Mouse (Mus musculus) C2C12 (cell line): Measurements from ENCODE around the gene Cass4. TPM values are rescaled to one million over a fixed set of nuclear protein-coding genes. Genes with fewer than 3 reads are reported as not detected.

Experiments
- H3K27me3 ChIP-seq: one replicate; pipeline ENCODE4 v1.6.1; 2011; ENCODE audit not compliant: control insufficient read depth, insufficient read depth, insufficient read length
- H3K36me3 ChIP-seq: one replicate; pipeline ENCODE4 v1.6.1; 2011; ENCODE audit not compliant: control insufficient read depth, insufficient read depth
- H3K4me3 ChIP-seq: one replicate; pipeline ENCODE4 v1.5.1; 2011; ENCODE audit warnings: mild to moderate bottlenecking, control low read depth; ENCODE audit not compliant: poor library complexity, insufficient read depth, severe bottlenecking
- H3K79me2 ChIP-seq: one replicate; pipeline ENCODE4 v1.6.1; 2011; ENCODE audit not compliant: control insufficient read depth, insufficient read depth
- H3K79me3 ChIP-seq: one replicate; pipeline ENCODE4 v1.6.1; 2011; ENCODE audit warnings: low read depth, control low read depth
- H3ac ChIP-seq: one replicate; pipeline ENCODE3; 2011; ENCODE audit warnings: low read depth; ENCODE audit not compliant: control insufficient read depth, insufficient read length
- CEBPB ChIP-seq: IDR thresholded peaks from one replicate; pipeline ENCODE4 v1.6.1; 2011; ENCODE audit warnings: low read depth, mild to moderate bottlenecking, control low read depth, moderate library complexity
- CTCF ChIP-seq: IDR thresholded peaks from one replicate; pipeline ENCODE4 v1.5.1; 2011; ENCODE audit not compliant: control insufficient read depth, insufficient read depth, insufficient read length
- FOSL1 ChIP-seq: IDR thresholded peaks from one replicate; pipeline ENCODE4 v1.8.0; 2011; ENCODE audit warnings: mild to moderate bottlenecking, low read length; ENCODE audit not compliant: poor library complexity, insufficient read depth, severe bottlenecking
- MAX ChIP-seq: IDR thresholded peaks from one replicate; pipeline ENCODE4 v1.6.1; 2011; ENCODE audit warnings: mild to moderate bottlenecking, control low read depth
- MYOD1 ChIP-seq: IDR thresholded peaks from one replicate; pipeline ENCODE4 v1.6.1; 2011; ENCODE audit warnings: low read depth; ENCODE audit not compliant: control insufficient read depth, insufficient read length
- MYOG ChIP-seq: IDR thresholded peaks from one replicate; pipeline ENCODE4 v1.6.1; 2011; ENCODE audit not compliant: control insufficient read depth, insufficient read length; ENCODE audit errors: extremely low read depth
- USF1 ChIP-seq: IDR thresholded peaks from one replicate; pipeline ENCODE4 v1.6.1; 2011; ENCODE audit warnings: low read depth, mild to moderate bottlenecking, control low read depth, moderate library complexity
- polyA plus RNA-seq: library from polyadenylated mRNA; unstranded; fragments of >200 nt; fragmentation: generic; extraction: Trizol; gene quantifications from one replicate; pipeline ENCODE4 v1.2.1, GENCODE M21; 2012; ENCODE audit warnings: missing spikeins

Cass4 gene
- polyA plus RNA-seq, 1 experiment: 0.02 TPM

GRCm38 (mm10) chr2:172413273-172413672 is 19.7 kb downstream of the Cass4 start:
- H3K4me3 ChIP-seq: no peak overlapping the region
- TF ChIP-seq MAX: no peak
- no peak for TF ChIP-seq CTCF
- TF ChIP-seq USF1: no peak
- no peak for TF ChIP-seq MYOG
- TF ChIP-seq CEBPB: no peak
- TF ChIP-seq MYOD1: no peak
- no peak for TF ChIP-seq FOSL1

GRCm38 (mm10) chr2:172413894-172414293 is 20.3 kb downstream of the Cass4 start:
- no peaks in the 10 kb centered on the region for H3K36me3 ChIP-seq
- no peaks in the 10 kb centered on the region for H3K79me3 ChIP-seq
- H3K79me2 ChIP-seq: no peaks in the 10 kb centered on the region
- H3ac ChIP-seq: no peak overlapping the region
- no peaks in the 10 kb centered on the region for H3K27me3 ChIP-seq
- no peak overlapping the region for H3K4me3 ChIP-seq
- TF ChIP-seq FOSL1: no peak
- no peak for TF ChIP-seq USF1
- TF ChIP-seq MYOG: no peak
- no peak for TF ChIP-seq MAX
- TF ChIP-seq CTCF: no peak
- no peak for TF ChIP-seq MYOD1
- TF ChIP-seq CEBPB: no peak

More at GRCm38 (mm10) chr2:172413273-172413672, 19.7 kb downstream of the Cass4 start:
- Histone ChIP-seq H3K36me3 (no peaks in the 10 kb centered on the region), H3K79me2 (no peaks in the 10 kb centered on the region), H3ac (no peak overlapping the region), H3K27me3 (no peaks in the 10 kb centered on the region), H3K79me3 (no peaks in the 10 kb centered on the region)

- Histone ChIP-seq H3K79me3 (no peaks in the 10 kb centered on the region), H3K27me3 (no peaks in the 10 kb centered on the region), H3K36me3 (no peaks in the 10 kb centered on the region), H3K4me3 (no peak overlapping the region), H3ac (no peak overlapping the region), H3K79me2 (no peaks in the 10 kb centered on the region)
- no peak for TF ChIP-seq USF1
- no peak for TF ChIP-seq MYOD1
- no peak for TF ChIP-seq MAX
- TF ChIP-seq FOSL1: no peak
- TF ChIP-seq MYOG: no peak
- TF ChIP-seq CEBPB: no peak
- TF ChIP-seq CTCF: no peak
These were observed 22.6 kb downstream of the Cass4 start for GRCm38 (mm10) chr2:172416218-172416617.

GRCm38 (mm10) chr2:172416876-172417275 is 23.3 kb downstream of the Cass4 start:
- H3K79me3 ChIP-seq: no peaks in the 10 kb centered on the region
- TF ChIP-seq CTCF (no peak), MAX (no peak), USF1 (no peak), MYOG (no peak), CEBPB (no peak), MYOD1 (no peak), FOSL1 (no peak)
- no peak overlapping the region for H3K4me3 ChIP-seq
- H3ac ChIP-seq: no peak overlapping the region
- H3K27me3 ChIP-seq: no peaks in the 10 kb centered on the region
- H3K79me2 ChIP-seq: no peaks in the 10 kb centered on the region
- no peaks in the 10 kb centered on the region for H3K36me3 ChIP-seq

GRCm38 (mm10) chr2:172418208-172418607 is 24.6 kb downstream of the Cass4 start:
- Histone ChIP-seq H3K36me3 (no peaks in the 10 kb centered on the region), H3K4me3 (no peak overlapping the region), H3K27me3 (peaks cover 9% of the 10 kb centered on the region), H3ac (no peak overlapping the region), H3K79me3 (no peaks in the 10 kb centered on the region), H3K79me2 (no peaks in the 10 kb centered on the region)
- no peak for TF ChIP-seq CEBPB

GRCm38 (mm10) chr2:172430609-172431008 is 37.0 kb downstream of the Cass4 start:
- H3K79me3 ChIP-seq: no peaks in the 10 kb centered on the region
- H3ac ChIP-seq: no peak overlapping the region
- TF ChIP-seq USF1 (no peak), MAX (no peak), FOSL1 (no peak), CEBPB (no peak)
- no peaks in the 10 kb centered on the region for H3K36me3 ChIP-seq
- no peaks in the 10 kb centered on the region for H3K79me2 ChIP-seq
- H3K27me3 ChIP-seq: peaks cover 54% of the 10 kb centered on the region
- no peak overlapping the region for H3K4me3 ChIP-seq

GRCm38 (mm10) chr2:172433746-172434145 is 40.2 kb downstream of the Cass4 start:
- no peaks in the 10 kb centered on the region for H3K36me3 ChIP-seq
- no peaks in the 10 kb centered on the region for H3K79me2 ChIP-seq
- H3ac ChIP-seq: no peak overlapping the region
- H3K79me3 ChIP-seq: no peaks in the 10 kb centered on the region
- peaks cover 35% of the 10 kb centered on the region for H3K27me3 ChIP-seq
- no peak overlapping the region for H3K4me3 ChIP-seq
- TF ChIP-seq CTCF (no peak), MYOG (no peak), CEBPB (no peak), MYOD1 (no peak)
